Mouse (Mus musculus): ENCODE results near the gene P4hb. TPM values are rescaled to one million over a fixed set of nuclear protein-coding genes. Genes with fewer than 3 reads are reported as not detected.
"Not testable (repeated sequence)": the region's sequence is repeated elsewhere in the genome, so short reads cannot be mapped to it uniquely, and the experiment has no call there.

P4hb gene
- polyA plus RNA-seq, 2 experiments = 214 to 497 TPM

- Histone ChIP-seq H3K27ac (peak within 1 kb of the TSS; percentile 96), H3K36me3 (replicated peaks; ENCODE audit: control insufficient read depth, insufficient read depth, low read depth) (peaks cover 49% of the 10 kb centered on the region)
- under 1% methylated on average over 88 of the region's 88 CpGs for whole genome bisulfite sequencing (ENCODE audit: insufficient replicate concordance)
These were observed 25.4 kb upstream of the P4hb start, which contains the start of the genes Alyref and Anapc11 for GRCm38 (mm10) chr11:120598283-120598989. TSS of gene Alyref (minus strand) at chr11:120598365. TSS of gene Anapc11 (plus strand) at chr11:120598421.

GRCm38 (mm10) chr11:120597240-120598235 is 24.5 kb upstream of the P4hb start:
- peak overlapping the region; percentile 100 for H3K4me2 ChIP-seq (ENCODE audit: low read depth)
- TF ChIP-seq CTCF (IDR thresholded peaks at IDR 0.05; ENCODE audit: low read depth) = no peak
- TF ChIP-seq EP300 (IDR thresholded peaks at IDR 0.05; ENCODE audit: low read depth) = no peak
- H3K4me3 ChIP-seq (ENCODE audit: insufficient read depth in 1 of 2, low read depth in 2 of 2, low read length in 2 of 2) = peak overlapping the region; percentile 89 to 100
- ATAC-seq (ENCODE audit: insufficient read depth) (peak; percentile 40), DNase-seq (ENCODE audit: low read depth in 3 of 3, low spot score in 3 of 3) (no peak)
- H3K27ac ChIP-seq = peak overlapping the region; percentile 96
- no peaks in the 10 kb centered on the region for H3K9me3 ChIP-seq (ENCODE audit: control insufficient read depth, low read length)
- H3K9ac ChIP-seq (replicated peaks) = peak overlapping the region; percentile 99
- WGBS (ENCODE audit: insufficient replicate concordance) = 3% methylated on average over 89 of the region's 99 CpGs
- peaks cover 56% of the 10 kb centered on the region for H3K36me3 ChIP-seq (replicated peaks; ENCODE audit: control insufficient read depth, insufficient read depth, low read depth)
- H3K27me3 ChIP-seq (ENCODE audit: control insufficient read depth, insufficient read depth, low read length) = no peaks in the 10 kb centered on the region
- peaks cover 21 to 25% of the 10 kb centered on the region in 2 experiments for H3K4me1 ChIP-seq (replicated peaks; ENCODE audit: control insufficient read depth in 2 of 2, insufficient read depth in 2 of 2, low read length in 1 of 2)

More at GRCm38 (mm10) chr11:120598283-120598989, 25.4 kb upstream of the P4hb start, which contains the start of the genes Alyref and Anapc11:
- Histone ChIP-seq H3K4me3 (ENCODE audit: insufficient read depth in 1 of 2, low read depth in 2 of 2, low read length in 2 of 2) (peak within 1 kb of the TSS; percentile 89 to 100), H3K27me3 (ENCODE audit: control insufficient read depth, insufficient read depth, low read length) (no peaks in the 10 kb centered on the region), H3K9ac (replicated peaks) (peak within 1 kb of the TSS; percentile 99), H3K4me2 (ENCODE audit: low read depth) (peak within 1 kb of the TSS; percentile 100), H3K9me3 (ENCODE audit: control insufficient read depth, low read length) (no peaks in the 10 kb centered on the region), H3K4me1 (replicated peaks; ENCODE audit: control insufficient read depth in 2 of 2, insufficient read depth in 2 of 2, low read length in 1 of 2) (peaks cover 21 to 33% of the 10 kb centered on the region in 2 experiments)
- peak; percentile 94 to 95 (median 94) for DNase-seq (ENCODE audit: low read depth in 3 of 3, low spot score in 3 of 3)
- TF ChIP-seq EP300 (IDR thresholded peaks at IDR 0.05; ENCODE audit: low read depth) (peak; percentile 47; the same call in 1 of the 2 replicates), CTCF (IDR thresholded peaks at IDR 0.05; ENCODE audit: low read depth) (peak; percentile 11; the same call in 1 of the 2 replicates)
- ATAC-seq (ENCODE audit: insufficient read depth) = peak; percentile 97

GRCm38 (mm10) chr11:120588531-120588930 is 15.5 kb upstream of the P4hb start:
- ATAC-seq (ENCODE audit: insufficient read depth) (peak; percentile 42; the same call in 1 of the 2 replicates), DNase-seq (ENCODE audit: low read depth in 3 of 3, low spot score in 3 of 3) (no peak)
- no peaks in the 10 kb centered on the region for H3K27me3 ChIP-seq (ENCODE audit: control insufficient read depth, insufficient read depth, low read length)
- WGBS (ENCODE audit: insufficient replicate concordance) = 23% methylated on average over 6 of the region's 6 CpGs
- no peak overlapping the region for H3K9ac ChIP-seq (replicated peaks)
- TF ChIP-seq CTCF (IDR thresholded peaks at IDR 0.05; ENCODE audit: low read depth) (no peak), EP300 (IDR thresholded peaks at IDR 0.05; ENCODE audit: low read depth) (no peak)
- H3K4me3 ChIP-seq (ENCODE audit: insufficient read depth in 1 of 2, low read depth in 2 of 2, low read length in 2 of 2) = no peak overlapping the region
- no peaks in the 10 kb centered on the region for H3K9me3 ChIP-seq (ENCODE audit: control insufficient read depth, low read length)
- peaks cover 0 to 7% of the 10 kb centered on the region in 2 experiments; a peak in 2 of 4 replicates for H3K4me1 ChIP-seq (replicated peaks; ENCODE audit: control insufficient read depth in 2 of 2, insufficient read depth in 2 of 2, low read length in 1 of 2)
- no peak overlapping the region for H3K4me2 ChIP-seq (ENCODE audit: low read depth)
- no peak overlapping the region for H3K27ac ChIP-seq
- peaks cover 84% of the 10 kb centered on the region for H3K36me3 ChIP-seq (replicated peaks; ENCODE audit: control insufficient read depth, insufficient read depth, low read depth)

- Histone ChIP-seq H3K36me3 (replicated peaks; ENCODE audit: control insufficient read depth, insufficient read depth, low read depth) (peaks cover 47% of the 10 kb centered on the region), H3K27me3 (ENCODE audit: control insufficient read depth, insufficient read depth, low read length) (no peaks in the 10 kb centered on the region), H3K4me3 (ENCODE audit: insufficient read depth in 1 of 2, low read depth in 2 of 2, low read length in 2 of 2) (no peak overlapping the region), H3K9ac (replicated peaks) (no peak overlapping the region), H3K4me1 (replicated peaks; ENCODE audit: control insufficient read depth in 2 of 2, insufficient read depth in 2 of 2, low read length in 1 of 2) (peaks cover 17 to 18% of the 10 kb centered on the region in 2 experiments), H3K27ac (no peak overlapping the region), H3K9me3 (ENCODE audit: control insufficient read depth, low read length) (no peaks in the 10 kb centered on the region), H3K4me2 (ENCODE audit: low read depth) (no peak overlapping the region)
- DNase-seq (ENCODE audit: low read depth in 3 of 3, low spot score in 3 of 3) = no peak
- WGBS (ENCODE audit: insufficient replicate concordance) = 83% methylated on average over 1 of the region's 1 CpGs
- TF ChIP-seq CTCF (IDR thresholded peaks at IDR 0.05; ENCODE audit: low read depth) (no peak), EP300 (IDR thresholded peaks at IDR 0.05; ENCODE audit: low read depth) (no peak)
- no peak for ATAC-seq (ENCODE audit: insufficient read depth)
These were observed 10.9 kb upstream of the P4hb start for GRCm38 (mm10) chr11:120583937-120584336.

GRCm38 (mm10) chr11:120582982-120583293 is 9.9 kb upstream of the P4hb start:
- not testable (repeated sequence) for H3K9me3 ChIP-seq (ENCODE audit: control insufficient read depth, low read length); DNase-seq (ENCODE audit: low read depth in 3 of 3, low spot score in 3 of 3); H3K4me3 ChIP-seq (ENCODE audit: insufficient read depth in 1 of 2, low read depth in 2 of 2, low read length in 2 of 2); H3K27me3 ChIP-seq (ENCODE audit: control insufficient read depth, insufficient read depth, low read length); ATAC-seq (ENCODE audit: insufficient read depth); H3K4me2 ChIP-seq (ENCODE audit: low read depth); H3K9ac ChIP-seq (replicated peaks); H3K27ac ChIP-seq
- Histone ChIP-seq H3K4me1 (replicated peaks; ENCODE audit: control insufficient read depth in 2 of 2, insufficient read depth in 2 of 2, low read length in 1 of 2) (peaks cover 13 to 17% of the 10 kb centered on the region in 2 experiments), H3K36me3 (replicated peaks; ENCODE audit: control insufficient read depth, insufficient read depth, low read depth) (peaks cover 47% of the 10 kb centered on the region)
- WGBS (ENCODE audit: insufficient replicate concordance) = 79% methylated on average over 2 of the region's 2 CpGs

Measured in liver, embryonic 14.5 days (tissue).